Mouse (Mus musculus) monocyte, adult 5-6 weeks (primary cell): Measurements from ENCODE around the gene Lgi1. TPM values are rescaled to one million over a fixed set of nuclear protein-coding genes. Genes with fewer than 3 reads are reported as not detected.

Experiments
- ATAC-seq: fragments of 153-309, 156-312 bp; replicated peaks from 2 replicates; pipeline ENCODE4 v1.8.0; 2017; ENCODE audit warnings: mild to moderate bottlenecking; ENCODE audit not compliant: low TSS enrichment, insufficient number of reproducible peaks, severe bottlenecking, poor library complexity, low FRiP score
- total RNA-seq: library from RNA; stranded (forward); fragments of 200-1000, 200-491, 200-594 nt; gene quantifications from 3 replicates; pipeline ENCODE4 v1.2.3, GENCODE M21; 2017

The Lgi1 gene
- total RNA-seq, 1 experiment from 2014 or later: not detected

DNA sequence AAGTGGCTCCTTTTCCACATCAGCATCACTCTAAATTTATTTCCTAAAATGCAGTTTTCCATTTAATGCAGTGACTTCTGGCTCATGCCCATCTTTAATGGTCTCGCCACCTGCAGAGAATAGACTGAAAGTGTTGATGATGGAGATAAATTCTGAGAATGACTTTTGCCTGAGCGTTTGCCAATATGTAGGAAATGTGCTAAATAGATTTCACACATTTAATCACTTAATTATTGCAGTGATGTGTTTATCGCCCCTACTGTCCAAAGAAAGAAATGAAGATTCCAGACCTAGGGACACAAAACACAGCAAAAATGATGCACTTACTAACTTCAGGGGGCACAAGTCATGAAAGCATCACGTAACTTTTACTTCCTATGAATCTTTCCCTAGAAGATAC lies 54.8 kb downstream of the Lgi1 start:
- no peak for ATAC-seq

DNA sequence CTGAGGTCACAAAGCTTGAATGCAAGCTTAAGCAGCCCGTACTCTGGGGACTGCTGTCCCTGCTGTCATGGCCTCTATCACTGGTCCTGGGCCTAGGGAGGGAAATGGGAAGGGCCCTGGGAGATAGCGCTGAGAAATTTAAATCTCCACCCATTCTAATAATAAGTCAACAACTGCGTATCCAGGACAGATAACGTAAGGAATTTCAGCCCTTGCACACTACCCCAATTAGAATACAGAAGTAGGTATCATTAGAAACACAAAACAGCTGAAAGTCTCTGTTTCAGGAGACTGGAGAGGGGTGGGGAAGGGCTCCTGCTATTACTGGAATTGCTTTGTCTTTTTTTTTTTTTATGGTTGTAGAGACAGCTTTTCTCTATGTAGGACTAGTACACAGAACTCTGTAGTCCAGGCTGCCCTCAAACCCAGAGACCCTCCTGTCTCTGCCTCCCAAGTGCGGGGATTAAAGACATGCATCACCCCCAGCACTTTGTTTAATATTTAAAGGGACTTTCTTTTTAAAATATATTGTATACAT lies 56.4 kb downstream of the Lgi1 start:
- no peak for ATAC-seq

DNA sequence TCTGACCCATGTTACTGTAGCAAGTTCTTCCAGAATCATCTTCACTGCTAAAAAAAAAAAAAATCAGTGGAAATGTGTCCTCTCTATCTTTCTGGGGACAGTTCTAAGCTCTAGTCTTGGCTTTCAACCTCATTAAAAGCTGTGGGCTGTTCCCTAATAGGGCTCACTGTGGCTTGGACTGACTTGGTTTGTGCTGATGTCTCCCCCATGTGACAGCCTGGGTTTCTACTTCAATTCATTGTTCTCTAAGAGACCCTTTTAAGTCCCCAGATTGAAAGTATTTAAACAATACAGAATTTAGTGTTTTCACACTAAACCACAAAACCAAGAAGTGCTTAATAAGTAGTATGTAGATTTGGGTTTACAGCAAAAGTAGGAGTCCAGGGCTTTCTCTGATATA lies 59.4 kb downstream of the Lgi1 start:
- no peak for ATAC-seq

DNA sequence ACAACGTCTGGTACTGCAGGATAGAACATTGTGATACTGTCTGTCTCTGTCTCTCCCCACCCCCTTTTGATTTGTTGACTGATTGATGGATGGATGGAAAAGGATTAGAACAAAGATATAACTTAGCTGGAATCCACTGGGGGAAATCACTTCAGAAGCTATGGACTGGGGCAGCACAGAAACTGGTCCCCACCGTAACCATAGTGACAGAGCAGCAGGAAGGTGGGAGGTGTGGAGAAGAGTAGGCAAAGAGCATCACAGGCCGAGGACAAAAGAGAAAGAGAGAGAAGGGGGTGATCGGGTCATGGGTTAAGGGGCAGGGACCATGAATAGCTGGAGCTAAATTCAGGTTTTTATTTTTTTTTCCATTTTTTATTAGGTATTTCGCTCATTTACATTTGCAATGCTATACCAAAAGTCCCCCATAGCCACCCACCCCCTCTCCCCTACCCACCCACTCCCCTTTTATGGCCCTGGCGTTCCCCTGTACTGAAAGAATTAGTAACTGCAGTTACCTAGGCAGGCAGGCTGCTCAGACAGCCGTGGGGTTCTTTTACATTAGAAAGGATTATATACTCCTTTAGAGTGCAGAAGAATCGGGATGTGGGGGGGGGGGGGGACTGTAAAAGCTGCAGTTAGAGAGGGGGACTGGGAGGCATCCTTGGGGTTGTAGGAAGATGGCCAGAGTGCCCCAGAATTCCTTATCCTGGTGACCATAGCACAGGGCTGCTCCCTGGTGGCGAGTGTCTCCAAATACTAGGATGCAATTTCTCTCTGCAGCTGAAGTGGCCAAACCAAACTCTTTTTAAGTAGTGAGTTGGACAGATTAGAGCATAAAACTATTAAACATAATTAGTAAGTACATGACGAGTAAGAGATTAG lies 60.1 kb downstream of the Lgi1 start:
- ATAC-seq: no peak

DNA sequence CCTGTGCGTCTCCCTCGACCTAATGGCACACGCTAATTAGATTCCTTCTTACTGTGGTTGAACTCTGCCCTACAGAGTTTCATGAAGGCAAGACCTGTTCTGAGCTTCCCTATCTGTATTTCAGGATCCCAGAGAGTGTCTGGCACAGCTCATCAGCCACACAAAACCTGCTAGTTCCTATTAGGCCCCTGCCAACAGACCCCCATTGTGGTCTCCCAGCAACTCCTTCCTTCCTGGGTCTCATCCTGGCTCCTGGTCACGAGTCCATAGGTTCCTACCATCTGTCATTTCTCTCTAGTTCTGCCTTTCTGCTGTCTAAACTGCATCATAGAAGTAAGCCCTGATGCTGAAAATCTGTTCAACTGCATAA lies 60.7 kb downstream of the Lgi1 start:
- ATAC-seq: no peak

DNA sequence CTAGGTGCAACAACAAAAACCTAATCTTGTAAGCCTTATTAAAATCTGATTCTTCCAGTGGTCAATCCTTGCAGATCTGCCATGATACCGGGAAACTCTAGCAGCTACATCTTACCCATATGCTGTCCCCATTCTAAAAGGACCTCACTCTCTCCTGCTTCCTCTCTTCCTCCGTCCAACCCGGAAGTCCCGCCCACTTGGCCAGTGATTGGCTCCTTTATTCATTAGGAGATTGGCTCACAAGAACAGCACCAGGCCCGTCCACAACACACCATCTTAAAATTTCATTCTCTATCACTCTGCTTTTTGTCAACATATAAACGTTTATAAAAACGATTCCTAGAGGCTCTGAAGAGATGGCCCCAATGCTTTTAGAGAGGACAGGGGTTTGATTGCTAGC lies 61.5 kb downstream of the Lgi1 start:
- no peak for ATAC-seq

DNA sequence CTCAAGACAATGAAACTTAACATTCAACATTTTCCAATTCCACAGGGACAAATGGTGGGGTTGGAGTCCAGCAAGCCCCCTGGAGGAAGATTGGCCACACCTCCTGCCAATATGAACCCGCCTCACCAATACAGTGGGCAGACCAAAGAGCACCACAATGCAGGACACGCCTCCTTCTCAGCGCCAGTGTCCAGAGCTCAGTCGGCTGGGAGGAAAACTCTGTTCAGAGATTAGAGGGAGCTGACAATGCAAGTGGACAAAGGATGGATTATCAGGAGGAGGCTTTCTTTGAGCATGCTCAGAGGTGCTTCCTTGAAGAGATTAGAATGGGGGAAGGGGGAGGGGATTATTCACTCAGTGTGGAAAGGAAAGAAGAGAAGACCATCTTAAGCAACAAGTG lies 62.7 kb downstream of the Lgi1 start:
- ATAC-seq: no peak

DNA sequence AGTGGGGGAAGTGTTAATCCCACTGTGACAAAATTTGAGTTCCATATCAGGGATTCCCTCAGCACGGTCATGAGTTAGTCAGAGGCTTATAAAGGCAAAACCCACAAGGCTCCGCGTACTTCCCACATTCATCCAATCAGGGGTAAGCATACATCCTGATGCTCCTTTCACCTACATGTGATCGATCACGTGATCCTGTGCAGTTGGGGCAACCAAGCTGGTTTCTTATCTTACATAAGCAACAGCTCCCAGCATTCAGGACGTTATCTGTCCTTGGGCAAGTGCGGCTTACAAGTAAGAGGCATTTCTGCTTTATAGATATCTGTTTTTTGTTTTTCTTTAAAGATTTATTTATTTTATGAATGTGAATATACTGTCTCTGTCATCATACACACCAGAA lies 63.7 kb downstream of the Lgi1 start:
- ATAC-seq: no peak

DNA sequence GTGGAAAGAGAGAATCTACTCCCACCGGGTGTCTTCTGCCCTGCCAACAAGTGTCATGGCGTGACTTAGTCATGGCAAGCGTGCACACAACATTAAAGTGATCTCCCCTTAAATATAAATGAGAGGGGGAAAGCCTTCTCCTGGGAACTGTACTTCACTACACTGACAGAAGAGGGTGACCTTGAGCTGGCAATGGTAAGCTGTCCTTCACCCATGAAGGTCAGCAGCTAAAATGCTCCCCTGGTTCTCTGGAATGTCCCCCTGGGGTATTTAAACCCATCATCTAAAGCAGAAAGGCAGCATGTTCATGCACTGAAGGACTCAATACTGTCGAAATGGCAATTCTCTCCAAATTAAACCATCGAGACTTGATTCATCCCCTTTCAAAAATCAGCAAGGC lies 64.9 kb downstream of the Lgi1 start:
- no peak for ATAC-seq

DNA sequence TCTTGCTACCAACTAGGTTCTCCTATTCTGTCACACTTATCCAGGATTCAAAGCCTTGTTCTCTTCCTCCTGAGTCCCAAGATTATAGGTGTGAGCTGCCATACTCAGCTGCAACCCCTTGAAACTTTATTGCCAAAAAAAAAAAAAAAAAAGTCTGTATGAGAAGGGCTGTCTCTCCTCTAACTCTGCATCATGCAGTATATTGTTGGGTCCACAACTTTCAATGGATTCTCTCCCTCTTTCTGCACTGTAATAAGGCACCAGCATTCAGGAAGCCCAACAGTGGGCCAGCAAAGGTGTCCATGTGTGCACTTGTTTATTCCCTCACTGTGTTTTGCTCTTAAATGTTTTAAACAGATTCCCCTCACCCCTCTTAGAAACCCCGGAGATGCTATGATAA lies 66.7 kb downstream of the Lgi1 start:
- no peak for ATAC-seq

DNA sequence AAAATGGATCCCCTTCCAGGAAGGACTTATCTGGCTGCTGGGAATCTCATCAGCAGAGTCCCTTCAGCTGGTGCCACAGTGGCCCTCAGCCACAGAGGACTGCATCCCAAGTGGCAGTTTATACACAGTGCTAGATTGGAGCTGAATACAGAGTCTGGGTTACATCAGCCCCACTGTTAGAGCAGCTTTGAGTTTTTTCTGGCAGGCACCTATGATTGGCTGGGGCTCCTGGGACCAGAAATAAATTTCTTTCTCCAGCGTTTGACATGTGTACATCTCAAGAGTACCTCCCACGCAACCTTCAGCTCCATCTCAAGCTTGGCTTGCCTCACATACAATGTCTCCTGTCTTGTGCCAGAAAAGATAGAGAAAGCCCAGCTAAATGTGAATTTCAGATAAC lies 67.9 kb downstream of the Lgi1 start:
- ATAC-seq: no peak

DNA sequence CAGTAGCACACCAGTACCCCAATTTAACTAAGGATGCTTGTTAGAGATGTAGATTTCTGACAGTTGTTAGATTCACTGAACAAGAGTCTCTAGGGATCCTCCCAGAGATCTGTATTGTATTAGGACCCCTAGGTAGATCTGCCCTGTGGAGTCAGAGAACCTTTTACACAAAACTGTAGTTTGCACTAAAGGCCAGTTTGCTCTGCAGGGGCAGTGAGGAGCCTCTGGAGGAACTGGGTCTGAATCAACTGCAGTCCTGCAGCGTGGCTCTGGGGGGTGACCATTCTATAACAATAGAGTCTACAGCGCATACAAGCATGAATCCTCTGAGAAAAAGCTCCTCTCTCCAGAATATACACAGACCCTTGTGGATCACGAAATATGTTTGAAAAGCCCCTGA lies 68.5 kb downstream of the Lgi1 start:
- ATAC-seq: no peak

DNA sequence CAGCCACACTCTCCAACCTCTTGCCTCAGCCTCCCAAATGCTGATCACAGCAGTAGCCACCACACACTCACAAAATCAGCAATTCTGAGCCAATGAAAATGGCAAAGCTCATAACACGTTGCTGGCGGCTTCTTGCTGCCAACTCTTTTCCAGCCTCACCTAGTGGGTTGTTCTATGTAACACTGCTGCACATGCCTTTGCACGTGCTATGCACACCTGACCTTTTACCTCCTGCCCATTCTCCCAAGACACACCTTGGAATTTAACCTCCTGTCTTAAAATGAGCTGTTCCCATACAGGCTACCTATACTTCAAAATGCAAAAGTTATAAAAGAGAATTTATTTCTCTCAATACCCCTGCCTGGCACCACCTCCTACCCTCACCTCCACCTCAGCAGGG lies 72.2 kb downstream of the Lgi1 start:
- no peak for ATAC-seq

DNA sequence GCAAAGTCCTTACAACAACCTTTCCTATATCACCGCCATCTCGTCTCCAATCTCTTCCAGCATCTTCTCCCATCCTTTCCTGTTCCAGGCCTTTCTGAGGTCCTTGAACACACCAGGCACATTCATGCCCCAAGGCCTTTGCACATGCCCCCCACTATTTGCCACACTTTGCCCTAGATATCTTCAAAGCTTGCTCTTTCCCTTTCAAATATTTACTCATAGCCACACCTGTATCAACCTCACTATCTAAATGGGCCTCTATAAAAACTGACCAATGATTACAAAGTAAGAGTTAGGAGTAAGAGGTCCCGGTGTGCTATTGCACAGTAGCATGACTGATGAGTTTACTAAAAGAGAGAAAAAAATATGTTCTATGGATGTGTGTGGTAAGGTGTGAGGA lies 73.0 kb downstream of the Lgi1 start:
- no peak for ATAC-seq

DNA sequence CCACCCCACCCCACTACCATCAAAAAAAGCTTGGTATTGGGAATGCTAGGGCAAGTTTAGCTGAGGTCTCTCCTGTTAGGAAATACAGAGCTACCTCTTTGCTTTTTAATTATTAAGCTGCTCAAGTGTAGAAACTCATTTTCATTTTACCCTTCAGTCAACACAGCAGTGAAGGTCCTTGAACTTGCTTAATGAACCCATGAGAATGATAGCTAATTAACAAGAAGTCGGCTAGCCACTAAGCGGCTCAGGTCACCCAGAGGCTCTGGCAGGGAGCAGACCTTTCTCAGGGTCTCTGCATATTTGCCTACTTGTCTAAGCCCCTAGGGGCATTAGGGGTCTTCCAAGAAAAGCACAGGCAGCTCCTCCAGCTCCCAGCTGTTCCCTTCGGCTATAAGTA lies 75.4 kb downstream of the Lgi1 start:
- ATAC-seq: no peak

DNA sequence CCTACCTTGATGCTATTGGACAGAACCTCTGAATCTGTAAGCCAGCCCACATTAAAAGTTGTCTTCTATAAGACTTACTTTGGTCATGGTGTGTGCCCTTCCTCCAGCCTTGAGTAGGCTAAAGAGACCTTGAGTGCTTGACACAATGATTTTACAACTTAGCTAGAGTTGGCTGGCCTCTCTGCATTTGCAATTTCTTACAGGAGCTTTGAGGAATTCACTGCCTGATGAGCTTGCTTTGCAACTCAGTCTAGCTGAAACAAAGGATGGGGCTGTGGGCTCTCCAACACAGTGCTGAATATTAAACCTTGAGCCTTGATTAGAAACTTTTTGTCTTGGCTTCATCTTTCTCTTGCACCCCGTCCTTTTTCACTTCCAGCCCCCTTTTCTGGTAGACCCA lies 78.9 kb downstream of the Lgi1 start:
- ATAC-seq: no peak

DNA sequence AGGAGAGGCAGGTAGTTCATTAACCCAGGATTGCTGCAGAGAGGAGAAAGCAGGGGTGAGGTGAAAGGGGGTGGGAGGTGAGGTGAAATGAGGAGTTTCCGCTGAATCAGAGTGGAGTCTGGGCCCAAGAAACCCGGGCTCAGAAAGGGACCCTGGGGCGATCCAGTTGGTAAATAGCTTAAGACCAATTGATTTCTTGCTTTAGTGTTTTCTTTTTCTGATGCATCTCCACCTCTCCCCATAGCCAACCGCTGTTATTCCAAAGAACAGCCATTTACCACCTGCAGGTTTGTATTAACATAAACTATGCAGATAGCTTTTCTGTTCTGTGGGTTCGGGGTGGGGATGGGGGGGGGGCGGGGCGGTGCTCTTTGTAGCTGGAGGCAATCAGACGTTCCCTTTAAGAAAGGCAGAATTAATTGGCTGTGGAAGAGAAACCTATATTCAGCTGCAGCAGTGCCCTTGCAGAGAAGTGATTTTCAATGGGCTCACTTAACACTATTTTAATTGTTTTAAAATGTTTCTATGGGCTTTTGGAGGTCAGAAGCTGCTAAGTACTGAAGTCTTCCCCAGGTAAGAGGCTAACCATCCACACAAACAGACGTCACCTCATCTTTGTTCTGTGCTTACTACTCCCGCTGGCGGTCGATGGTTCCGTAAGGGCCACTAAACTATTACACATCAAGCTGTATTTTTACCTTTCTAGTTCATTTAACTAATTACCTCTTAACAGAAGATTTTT lies 84.1 kb downstream of the Lgi1 start:
- ATAC-seq: no peak

DNA sequence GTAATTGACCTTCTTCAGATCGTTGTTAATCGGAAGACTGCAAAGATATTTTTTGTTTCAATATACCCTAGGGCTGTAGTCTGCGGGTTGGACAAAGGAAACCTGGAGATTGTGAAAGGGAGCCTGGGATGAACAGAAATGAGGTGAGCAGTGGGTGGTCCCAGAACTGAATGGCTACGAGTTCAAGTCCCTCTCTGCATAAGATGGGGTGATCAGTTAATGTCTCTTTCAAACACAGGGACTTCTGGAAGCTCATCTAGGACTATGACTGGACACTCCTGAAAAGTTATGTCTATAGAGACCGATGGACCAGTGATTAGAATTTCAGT lies 84.6 kb downstream of the Lgi1 start:
- no peak for ATAC-seq

DNA sequence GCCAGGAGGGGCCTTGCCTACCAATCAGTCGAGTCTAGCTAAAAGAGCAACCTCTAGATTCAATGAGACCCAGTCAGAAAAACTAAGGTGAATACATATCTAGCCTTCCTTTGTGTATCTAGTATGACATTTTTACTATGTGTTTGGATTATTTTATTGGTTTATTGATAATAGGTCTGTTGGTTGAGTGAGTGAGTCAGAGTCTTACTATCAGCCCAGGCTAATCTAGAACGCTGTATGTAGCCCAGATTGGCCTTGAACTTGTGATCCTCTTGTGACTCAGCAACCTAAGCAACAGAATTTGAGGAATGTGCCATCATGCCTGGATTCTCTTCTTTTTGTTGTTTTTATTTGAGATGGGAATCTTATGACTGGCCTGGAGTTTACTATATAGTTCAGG lies 86.9 kb downstream of the Lgi1 start:
- no peak for ATAC-seq

DNA sequence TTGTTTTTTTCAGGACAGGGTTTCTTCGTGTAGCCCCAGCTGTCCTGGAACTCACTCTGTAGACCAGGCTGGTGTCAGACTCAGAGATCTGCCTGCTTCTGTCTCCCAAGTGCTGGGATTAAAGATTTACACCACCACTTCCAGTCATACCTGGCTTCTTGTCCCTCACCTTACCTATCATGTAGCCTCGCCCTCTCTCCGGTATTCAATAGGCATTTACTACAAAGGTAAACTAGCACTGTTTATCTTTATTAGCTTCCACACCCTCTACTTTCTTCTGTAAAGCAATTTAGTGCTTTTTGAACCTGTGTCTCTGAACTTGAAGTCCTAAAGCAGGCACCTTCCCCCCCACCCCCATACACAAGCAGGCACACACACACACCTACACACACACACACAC lies 87.4 kb downstream of the Lgi1 start:
- ATAC-seq: no peak
